Mouse (Mus musculus) stomach, postnatal 0 days (tissue): ENCODE measurements around the gene Olfr1377.

Source experiments
- CTCF ChIP-seq: IDR thresholded peaks from 2 replicates; pipeline ENCODE4 v1.5.1; 2016; ENCODE audit warnings: antibody characterized with exemption, low read depth, mild to moderate bottlenecking, moderate library complexity
- EP300 ChIP-seq: optimal IDR thresholded peaks from 2 replicates; pipeline ENCODE3; 2016; ENCODE audit warnings: antibody characterized with exemption

DNA sequence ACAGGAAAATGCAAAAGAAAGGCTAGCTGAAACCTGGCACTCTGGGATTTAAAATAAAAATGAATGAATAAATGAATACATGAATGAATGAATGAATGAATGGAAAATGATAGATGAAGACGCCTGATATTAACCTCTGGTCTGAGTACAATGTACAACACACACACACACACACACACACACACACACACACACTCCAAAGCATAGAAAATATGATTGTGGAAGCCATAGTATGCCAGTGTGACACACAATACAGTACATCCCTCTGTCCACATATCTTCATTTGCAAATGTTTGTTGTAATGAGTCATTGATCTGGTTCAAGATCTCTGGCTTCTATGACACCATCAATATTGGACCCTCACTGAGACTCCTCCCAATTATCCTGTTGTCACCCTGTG lies 49.7 kb upstream of the Olfr1377 start:
- no peak for TF ChIP-seq CTCF
- no peak for TF ChIP-seq EP300
